Mouse (Mus musculus) brain, adult 2 months (tissue): ENCODE measurements around the gene 9130230L23Rik.

Experiments
- DNase-seq: peaks from one replicate; pipeline ENCODE4 v3.0.0; 2011; ENCODE audit warnings: low read depth, low spot score

9130230L23Rik gene

GRCm38 (mm10) chr5:66004134-66004925 is at the start of gene 9130230L23Rik:
Gene 9130230L23Rik (minus strand): TSS chr5:66004285.
- DNase-seq: no peak

- DNase-seq: no peak
Measured at GRCm38 (mm10) chr5:66052777-66053548, 48.9 kb upstream of the 9130230L23Rik start.

GRCm38 (mm10) chr5:66050841-66051240 is 46.8 kb upstream of the 9130230L23Rik start:
- DNase-seq: no peak

- no peak for DNase-seq
Measured at GRCm38 (mm10) chr5:66046356-66046755, 42.3 kb upstream of the 9130230L23Rik start.

GRCm38 (mm10) chr5:66043897-66044296 is 39.8 kb upstream of the 9130230L23Rik start:
- DNase-seq: no peak

GRCm38 (mm10) chr5:66042651-66043340 is 38.7 kb upstream of the 9130230L23Rik start:
- DNase-seq: no peak

- DNase-seq: no peak
Measured at GRCm38 (mm10) chr5:66040744-66041279, 36.7 kb upstream of the 9130230L23Rik start.

- no peak for DNase-seq
Measured at GRCm38 (mm10) chr5:66039813-66040212, 35.7 kb upstream of the 9130230L23Rik start.

- no peak for DNase-seq
Measured at GRCm38 (mm10) chr5:66037066-66037465, 33.0 kb upstream of the 9130230L23Rik start.

GRCm38 (mm10) chr5:66036440-66037054 is 32.5 kb upstream of the 9130230L23Rik start:
- no peak for DNase-seq

- no peak for DNase-seq
Measured at GRCm38 (mm10) chr5:66034375-66035195, 30.5 kb upstream of the 9130230L23Rik start.

- DNase-seq: no peak
Measured at GRCm38 (mm10) chr5:66032826-66033225, 28.7 kb upstream of the 9130230L23Rik start.

GRCm38 (mm10) chr5:66031699-66032098 is 27.6 kb upstream of the 9130230L23Rik start:
- no peak for DNase-seq

- DNase-seq: no peak
Measured at GRCm38 (mm10) chr5:66028232-66028631, 24.1 kb upstream of the 9130230L23Rik start.

GRCm38 (mm10) chr5:66027206-66027605 is 23.1 kb upstream of the 9130230L23Rik start:
- DNase-seq: no peak

GRCm38 (mm10) chr5:66026796-66027195 is 22.7 kb upstream of the 9130230L23Rik start:
- DNase-seq: no peak

- no peak for DNase-seq
Measured at GRCm38 (mm10) chr5:66015449-66015961, 11.4 kb upstream of the 9130230L23Rik start.

- no peak for DNase-seq
Measured at GRCm38 (mm10) chr5:66014437-66014836, 10.4 kb upstream of the 9130230L23Rik start.

GRCm38 (mm10) chr5:66013999-66014398 is 9.9 kb upstream of the 9130230L23Rik start:
- DNase-seq: no peak

- DNase-seq: no peak
Measured at GRCm38 (mm10) chr5:66008245-66008967, 4.3 kb upstream of the 9130230L23Rik start.
